Mouse (Mus musculus) liver, embryonic 12.5 days (tissue): ENCODE measurements around the gene Tnk1. TPM values are rescaled to one million over a fixed set of nuclear protein-coding genes. Genes with fewer than 3 reads are reported as not detected.

Experiments used
- ATAC-seq: fragments of 200-750 bp; cut with Nextera tagmentation; 2 replicates; pipeline ENCODE4 v1.8.0; 2017; ENCODE audit warnings: moderate number of reproducible peaks, mild to moderate bottlenecking, moderate library complexity
- H3K27ac ChIP-seq: fragments of 300-500 bp; sonication (generic); 2 replicates; pipeline ENCODE4 v1.5.1; 2016; ENCODE audit warnings: mild to moderate bottlenecking
- H3K27me3 ChIP-seq: fragments of 300-500 bp; sonication (generic); replicated peaks from 2 replicates; pipeline ENCODE4 v1.6.1; 2016; ENCODE audit warnings: mild to moderate bottlenecking, moderate library complexity
- H3K36me3 ChIP-seq: fragments of 300-500 bp; sonication (generic); 2 replicates; pipeline ENCODE4 v1.6.1; 2016; ENCODE audit warnings: mild to moderate bottlenecking, moderate library complexity
- H3K4me1 ChIP-seq: fragments of 300-500 bp; sonication (generic); 2 replicates; pipeline ENCODE4 v1.6.1; 2016
- H3K4me2 ChIP-seq: fragments of 300-500 bp; sonication (generic); 2 replicates; pipeline ENCODE4 v1.6.1; 2016; ENCODE audit warnings: mild to moderate bottlenecking, moderate library complexity
- H3K4me3 ChIP-seq: fragments of 300-500 bp; sonication (generic); 2 replicates; pipeline ENCODE4 v1.5.1; 2016; ENCODE audit warnings: mild to moderate bottlenecking, moderate library complexity
- H3K9ac ChIP-seq: fragments of 300-500 bp; sonication (generic); 2 replicates; pipeline ENCODE4 v1.6.1; 2016; ENCODE audit warnings: mild to moderate bottlenecking, moderate library complexity
- H3K9me3 ChIP-seq: fragments of 300-500 bp; sonication (generic); replicated peaks from 2 replicates; pipeline ENCODE4 v1.6.1; 2016; ENCODE audit warnings: mild to moderate bottlenecking, moderate library complexity
- WGBS: fragments of 180-500 bp; shearing (Covaris S2); methylation state at CpG from one replicate; pipeline ENCODE4 v1.1.7; 2016; ENCODE audit not compliant: insufficient replicate concordance; 5-methylcytosine and 5-hydroxymethylcytosine counted together
- polyA plus RNA-seq: library from polyadenylated mRNA; unstranded; fragments of >200 nt; fragmentation: Nextera tagmentation; extraction: Ambion mirVana; gene quantifications from 2 replicates; pipeline ENCODE4 v1.2.1, GENCODE M21; 2016

Tnk1 gene
- polyA plus RNA-seq, 1 experiment from 2014 or later: 1.4 TPM

- Histone ChIP-seq H3K4me3 (peak overlapping the region; percentile 10; the same call in 1 of the 2 replicates), H3K9ac (peak overlapping the region; percentile 33)
- peak; percentile 90 for ATAC-seq
These were observed 28.5 kb upstream of the Tnk1 start for GRCm38 (mm10) chr11:69886907-69887635.

GRCm38 (mm10) chr11:69884663-69885062 lies 26.1 kb upstream of the Tnk1 start:
- Histone ChIP-seq H3K9me3 (no peaks in the 10 kb centered on the region), H3K27ac (peak overlapping the region; percentile 41; the same call in 1 of the 2 replicates), H3K4me1 (peaks cover 80% of the 10 kb centered on the region), H3K4me2 (no peak overlapping the region), H3K27me3 (no peaks in the 10 kb centered on the region), H3K36me3 (no peaks in the 10 kb centered on the region), H3K9ac (no peak overlapping the region), H3K4me3 (no peak overlapping the region)
- 70% methylated on average over 8 of the region's 8 CpGs for WGBS
- ATAC-seq: no peak

More at GRCm38 (mm10) chr11:69886907-69887635, 28.5 kb upstream of the Tnk1 start:
- peak overlapping the region; percentile 80 for H3K27ac ChIP-seq
- no peaks in the 10 kb centered on the region for H3K36me3 ChIP-seq
- 29% methylated on average over 8 of the region's 8 CpGs for WGBS
- H3K4me1 ChIP-seq: peaks cover 77% of the 10 kb centered on the region
- H3K4me2 ChIP-seq: peak overlapping the region; percentile 55
- H3K27me3 ChIP-seq: no peaks in the 10 kb centered on the region
- H3K9me3 ChIP-seq: no peaks in the 10 kb centered on the region

GRCm38 (mm10) chr11:69884240-69884639 lies 25.7 kb upstream of the Tnk1 start:
- Histone ChIP-seq H3K4me3 (no peak overlapping the region), H3K4me2 (no peak overlapping the region), H3K27ac (peak overlapping the region; percentile 41; the same call in 1 of the 2 replicates), H3K36me3 (no peaks in the 10 kb centered on the region), H3K9ac (no peak overlapping the region), H3K27me3 (no peaks in the 10 kb centered on the region), H3K9me3 (no peaks in the 10 kb centered on the region), H3K4me1 (peaks cover 82% of the 10 kb centered on the region)
- no peak for ATAC-seq
- 74% methylated on average over 9 of the region's 9 CpGs for WGBS

DNA sequence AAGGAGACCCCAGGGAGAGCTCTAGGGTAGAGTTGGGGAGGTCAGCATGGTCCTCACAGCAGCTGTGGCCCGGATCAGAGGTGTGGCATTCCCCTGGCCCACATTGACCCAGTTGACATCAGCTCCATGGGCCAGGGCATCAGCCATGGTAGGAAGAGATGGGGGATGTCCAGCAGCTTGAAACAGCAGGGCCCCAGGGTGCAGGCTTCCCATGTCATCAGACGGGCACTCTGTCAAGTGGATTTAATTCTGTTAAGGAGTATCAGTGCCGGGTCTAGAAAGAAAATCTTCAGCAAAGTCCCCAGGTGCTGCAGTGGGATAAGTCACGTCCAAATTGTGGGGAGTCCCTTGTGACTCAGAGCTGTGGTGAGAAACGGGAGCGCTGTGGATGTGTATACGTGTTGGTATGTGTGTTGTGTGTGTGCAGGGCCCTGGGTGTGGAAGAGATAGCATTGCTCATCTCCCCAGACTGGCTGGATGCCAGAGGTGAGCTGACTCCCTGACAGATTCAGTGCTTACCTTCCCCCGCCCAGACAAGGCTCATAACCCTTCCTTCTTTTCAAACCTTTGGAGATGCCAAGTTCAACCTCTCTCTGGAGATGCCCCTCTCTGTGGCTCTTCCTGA lies 25.1 kb upstream of the Tnk1 start:
- Histone ChIP-seq H3K27me3 (no peaks in the 10 kb centered on the region), H3K36me3 (no peaks in the 10 kb centered on the region), H3K9me3 (no peaks in the 10 kb centered on the region), H3K4me1 (peaks cover 88% of the 10 kb centered on the region), H3K4me2 (no peak overlapping the region), H3K27ac (no peak overlapping the region), H3K9ac (no peak overlapping the region), H3K4me3 (no peak overlapping the region)
- ATAC-seq: no peak
- 80% methylated on average over 8 of the region's 8 CpGs for WGBS

DNA sequence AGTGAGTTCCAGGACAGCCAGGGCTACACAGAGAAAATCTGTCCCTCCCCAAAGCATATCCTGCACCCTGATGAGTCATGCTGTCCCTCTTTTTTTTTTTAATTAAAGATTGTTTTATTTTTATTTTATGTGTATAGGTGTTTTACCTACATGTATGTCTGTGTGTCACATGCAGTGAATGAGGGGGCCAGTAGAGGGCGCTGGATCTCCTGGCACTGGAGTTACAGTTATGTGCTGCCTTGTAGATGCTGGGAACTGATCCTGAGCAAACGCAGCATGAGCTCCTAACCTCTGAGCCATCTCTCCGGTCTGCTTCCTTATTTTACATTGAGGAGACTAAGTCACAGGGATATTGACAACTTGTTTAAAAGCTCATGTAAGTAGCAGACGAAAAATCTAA lies 24.5 kb upstream of the Tnk1 start:
- Histone ChIP-seq H3K27me3 (no peaks in the 10 kb centered on the region), H3K36me3 (no peaks in the 10 kb centered on the region), H3K4me1 (peaks cover 89% of the 10 kb centered on the region), H3K9me3 (no peaks in the 10 kb centered on the region), H3K9ac (no peak overlapping the region), H3K4me2 (no peak overlapping the region), H3K4me3 (no peak overlapping the region), H3K27ac (no peak overlapping the region)
- ATAC-seq: no peak
- 59% methylated on average over 4 of the region's 4 CpGs for WGBS

DNA sequence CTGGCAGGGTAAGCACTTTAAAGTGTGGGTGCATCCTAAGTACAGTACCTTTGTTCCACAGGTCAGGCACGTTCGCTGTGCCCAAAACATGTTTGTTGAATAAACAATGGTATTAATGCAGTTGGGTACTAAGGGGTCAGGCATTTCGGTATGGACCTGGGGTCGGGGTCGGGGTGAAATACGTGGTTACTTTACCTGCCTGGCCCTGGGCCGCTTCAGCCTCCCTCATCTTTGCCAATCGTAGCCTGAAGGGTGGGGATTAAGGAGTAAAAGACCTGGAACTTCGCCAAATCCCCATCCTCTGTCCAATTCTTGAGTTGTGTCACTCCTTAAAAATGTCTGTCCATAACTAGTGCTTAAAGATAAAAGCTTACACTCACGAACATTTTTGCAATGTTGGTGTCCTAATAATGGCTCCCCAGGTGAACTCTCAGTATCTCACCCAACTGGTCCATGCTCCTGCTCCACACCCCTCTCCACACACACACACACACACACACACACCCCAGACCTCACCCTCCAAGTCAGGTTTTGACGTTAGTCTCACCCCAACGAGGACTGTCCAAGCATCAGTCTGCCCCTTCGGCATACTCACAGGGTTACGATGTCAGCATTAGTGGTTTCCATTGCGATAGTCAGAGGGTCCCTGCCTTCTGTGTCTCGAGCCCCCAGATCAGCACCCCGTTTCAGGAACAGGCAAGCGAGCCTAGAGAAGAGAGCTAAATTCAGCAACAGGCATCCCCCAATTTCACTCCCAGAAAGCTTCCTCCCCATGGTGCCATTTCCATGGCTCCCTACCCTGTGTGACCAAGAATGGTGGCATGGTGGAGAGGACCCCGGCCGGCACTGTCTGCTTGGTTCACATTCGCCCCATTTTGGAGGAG lies 23.5 kb upstream of the Tnk1 start:
- H3K27me3 ChIP-seq: no peaks in the 10 kb centered on the region
- ATAC-seq: no peak
- H3K36me3 ChIP-seq: no peaks in the 10 kb centered on the region
- H3K4me2 ChIP-seq: peak overlapping the region; percentile 96
- H3K4me3 ChIP-seq: peak overlapping the region; percentile 65
- H3K9ac ChIP-seq: peak overlapping the region; percentile 73
- H3K9me3 ChIP-seq: no peaks in the 10 kb centered on the region
- peak overlapping the region; percentile 87; the same call in 1 of the 2 replicates for H3K27ac ChIP-seq
- 70% methylated on average over 21 of the region's 21 CpGs for WGBS
- peaks cover 89% of the 10 kb centered on the region for H3K4me1 ChIP-seq

GRCm38 (mm10) chr11:69880853-69881603 lies 22.5 kb upstream of the Tnk1 start, which contains the start of gene Kctd11:
TSS of gene Kctd11 (minus strand) at chr11:69881406.
- under 1% methylated on average over 46 of the region's 46 CpGs for WGBS
- peak within 1 kb of the TSS; percentile 65 for H3K4me3 ChIP-seq
- peak within 1 kb of the TSS; percentile 87 for H3K27ac ChIP-seq
- ATAC-seq: peak; percentile 78
- H3K9ac ChIP-seq: peak within 1 kb of the TSS; percentile 73
- no peaks in the 10 kb centered on the region for H3K9me3 ChIP-seq
- no peaks in the 10 kb centered on the region for H3K36me3 ChIP-seq
- H3K4me2 ChIP-seq: peak within 1 kb of the TSS; percentile 96
- peaks cover 89% of the 10 kb centered on the region for H3K4me1 ChIP-seq
- H3K27me3 ChIP-seq: no peaks in the 10 kb centered on the region

DNA sequence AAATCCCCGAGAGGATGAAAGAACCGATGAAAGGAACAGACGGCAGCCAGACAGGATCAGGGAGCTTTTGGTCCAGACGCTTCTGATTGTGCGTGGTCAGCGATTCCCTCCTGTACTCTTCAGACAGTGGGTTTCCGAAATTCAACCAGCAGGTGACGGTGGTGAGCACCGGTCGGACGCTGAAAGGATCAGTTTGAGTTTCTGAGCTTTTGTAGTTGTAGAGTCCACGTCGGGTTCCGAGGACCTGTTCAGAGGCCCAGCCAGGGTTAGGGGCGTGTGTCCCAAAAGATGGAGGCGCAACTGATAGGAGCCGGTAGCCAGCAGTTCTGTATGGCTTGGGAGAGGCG lies 21.9 kb upstream of the Tnk1 start:
- 1% methylated on average over 18 of the region's 18 CpGs for WGBS
- peak overlapping the region; percentile 96 for H3K4me2 ChIP-seq
- peak; percentile 53 for ATAC-seq
- peak overlapping the region; percentile 87 for H3K27ac ChIP-seq
- peak overlapping the region; percentile 73 for H3K9ac ChIP-seq
- H3K4me1 ChIP-seq: peaks cover 90% of the 10 kb centered on the region
- H3K36me3 ChIP-seq: no peaks in the 10 kb centered on the region
- peak overlapping the region; percentile 65 for H3K4me3 ChIP-seq
- no peaks in the 10 kb centered on the region for H3K27me3 ChIP-seq
- H3K9me3 ChIP-seq: no peaks in the 10 kb centered on the region

GRCm38 (mm10) chr11:69879711-69880110 lies 21.2 kb upstream of the Tnk1 start:
- peak overlapping the region; percentile 87 for H3K27ac ChIP-seq
- ATAC-seq: no peak

DNA sequence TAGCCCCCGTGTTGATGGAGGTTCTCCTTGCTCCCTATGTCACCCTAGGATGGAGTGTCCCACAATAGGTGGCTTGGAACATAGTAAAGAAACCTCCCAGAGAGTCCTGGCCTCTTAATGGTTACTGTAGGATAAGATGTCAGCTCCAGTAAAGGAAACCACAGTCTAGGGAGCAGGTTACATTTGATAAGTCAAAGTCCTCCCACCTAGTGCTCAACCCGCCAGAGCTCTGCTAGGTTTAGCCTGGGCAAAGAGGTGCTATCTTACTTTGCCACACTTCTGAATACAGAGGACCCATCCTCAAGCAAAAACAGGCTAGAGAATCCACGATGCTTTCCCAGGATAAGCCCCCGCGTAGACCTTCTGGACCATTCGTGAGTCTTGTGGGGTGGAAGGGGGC lies 20.4 kb upstream of the Tnk1 start:
- Histone ChIP-seq H3K36me3 (no peaks in the 10 kb centered on the region), H3K9me3 (no peaks in the 10 kb centered on the region), H3K9ac (peak overlapping the region; percentile 73), H3K4me2 (peak overlapping the region; percentile 96), H3K27ac (peak overlapping the region; percentile 87), H3K4me1 (peaks cover 85% of the 10 kb centered on the region), H3K27me3 (no peaks in the 10 kb centered on the region), H3K4me3 (peak overlapping the region; percentile 65; the same call in 1 of the 2 replicates)
- WGBS: 28% methylated on average over 6 of the region's 6 CpGs
- peak; percentile 72 for ATAC-seq

More at GRCm38 (mm10) chr11:69879711-69880110, 21.2 kb upstream of the Tnk1 start:
- Histone ChIP-seq H3K9me3 (no peaks in the 10 kb centered on the region), H3K4me2 (peak overlapping the region; percentile 96), H3K36me3 (no peaks in the 10 kb centered on the region), H3K4me3 (peak overlapping the region; percentile 65), H3K4me1 (peaks cover 89% of the 10 kb centered on the region), H3K27me3 (no peaks in the 10 kb centered on the region), H3K9ac (peak overlapping the region; percentile 73)
- WGBS: 73% methylated on average over 15 of the region's 15 CpGs

- H3K27ac ChIP-seq: peak overlapping the region; percentile 87
- H3K36me3 ChIP-seq: no peaks in the 10 kb centered on the region
- ATAC-seq: no peak
- H3K4me1 ChIP-seq: peaks cover 80% of the 10 kb centered on the region
- H3K4me3 ChIP-seq: no peak overlapping the region
- H3K4me2 ChIP-seq: peak overlapping the region; percentile 96
- H3K9ac ChIP-seq: no peak overlapping the region
- no peaks in the 10 kb centered on the region for H3K9me3 ChIP-seq
- H3K27me3 ChIP-seq: no peaks in the 10 kb centered on the region
- WGBS: 82% methylated on average over 3 of the region's 3 CpGs
These were observed 19.9 kb upstream of the Tnk1 start for GRCm38 (mm10) chr11:69878399-69878798.
